In the genomic region with DNA sequence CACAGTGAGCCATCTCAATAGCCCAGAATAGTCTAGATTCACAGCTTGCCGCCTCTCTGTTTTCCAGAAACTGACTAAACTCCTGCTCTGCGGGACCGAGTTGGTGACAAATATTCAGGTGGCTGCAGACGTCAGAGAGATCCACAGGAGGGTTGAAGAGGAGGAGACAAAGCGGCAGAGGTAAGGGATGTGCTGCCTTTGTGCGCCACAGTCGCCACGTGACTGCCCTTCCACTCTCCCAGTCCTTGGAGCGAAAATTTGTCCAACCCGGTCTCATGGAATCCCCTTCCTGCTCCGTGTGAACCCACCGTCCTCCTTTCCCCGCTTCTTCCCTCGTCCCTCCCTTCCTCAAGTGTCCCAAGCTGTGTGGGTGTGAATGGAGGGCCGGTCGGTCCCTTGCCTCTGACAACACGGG, we compare ENCODE assay signal across 8 mouse cellular contexts.
A peak's percentile ranks its signal among the peaks of the same experiment; 100 is the strongest.
DNase-seq lines count a peak whose midpoint lies in the region; ATAC-seq lines count a peak whose summit lies in the region.

No protein-coding gene starts in this region.

- peak; percentile 62 for ATAC-seq in frontal cortex, adult (ENCODE audit: low TSS enrichment)

- DNase-seq in frontal cortex, postnatal 25 days (ENCODE audit: low spot score in 2 of 2), result no peak
- DNase-seq in testis, postnatal 10 days (ENCODE audit: low spot score), result peak; percentile 39
- DNase-seq in testis, postnatal 14 days (ENCODE audit: low spot score), result no peak
- peak; percentile 40 to 62 for DNase-seq in left cerebral cortex, adult 9 months (ENCODE audit: low spot score in 2 of 2)
- DNase-seq in retina, postnatal 1 day, result peak; percentile 21
- no peak for DNase-seq in layer of hippocampus, postnatal 25 days (ENCODE audit: extremely low spot score in 1 of 2, low spot score in 1 of 2)
- DNase-seq in ovary, postnatal 10 days (ENCODE audit: low spot score), result no peak

Comparison
In these comparisons a context has a peak if more than half of its experiments do, and no peak if none do; other contexts are left out.
1. DNase-seq: peak in testis, postnatal 10 days (single experiment), left cerebral cortex, adult 9 months (2 of 2) and retina, postnatal 1 day (single experiment); none in frontal cortex, postnatal 25 days (0 of 2), testis, postnatal 14 days (single experiment), layer of hippocampus, postnatal 25 days (0 of 2) and ovary, postnatal 10 days (single experiment).